Mouse (Mus musculus) embryonic facial prominence, embryonic 14.5 days (tissue): ENCODE measurements around the gene Uqcrh. TPM values are rescaled to one million over a fixed set of nuclear protein-coding genes. Genes with fewer than 3 reads are reported as not detected.
A peak's percentile ranks its signal among the peaks of the same experiment; 100 is the strongest.

Experiments
- ATAC-seq: fragments of 200-750 bp; cut with Nextera tagmentation; 2 replicates; pipeline ENCODE4 v1.8.0; 2017; ENCODE audit warnings: low read depth, moderate number of reproducible peaks, moderate TSS enrichment
- DNase-seq: peaks from one replicate; pipeline ENCODE4 v3.0.0-alpha.2; 2015; ENCODE audit warnings: low spot score
- H3K27ac ChIP-seq: fragments of 300-500 bp; sonication (generic); replicated peaks from 2 replicates; pipeline ENCODE4 v1.5.1; 2014; ENCODE audit warnings: low read depth, mild to moderate bottlenecking, low read length, moderate library complexity
- H3K27me3 ChIP-seq: fragments of 300-500 bp; sonication (generic); replicated peaks from 2 replicates; pipeline ENCODE4 v1.6.1; 2014; ENCODE audit warnings: low read length; ENCODE audit not compliant: control insufficient read depth, insufficient read depth
- H3K36me3 ChIP-seq: fragments of 300-500 bp; sonication (generic); 2 replicates; pipeline ENCODE4 v1.6.1; 2014; ENCODE audit warnings: low read length, mixed read lengths; ENCODE audit not compliant: control insufficient read depth, insufficient read depth
- H3K4me1 ChIP-seq: fragments of 300-500 bp; sonication (generic); 2 replicates; pipeline ENCODE4 v1.6.1; 2014; ENCODE audit warnings: antibody characterized with exemption, low read length; ENCODE audit not compliant: control insufficient read depth, insufficient read depth
- H3K4me2 ChIP-seq: fragments of 300-500 bp; sonication (generic); 2 replicates; pipeline ENCODE4 v1.6.1; 2014; ENCODE audit warnings: low read depth, mild to moderate bottlenecking, low read length, moderate library complexity, mixed read lengths
- H3K4me3 ChIP-seq: fragments of 300-500 bp; sonication (generic); 2 replicates; pipeline ENCODE4 v1.5.1; 2014; ENCODE audit warnings: low read depth, mild to moderate bottlenecking, low read length
- H3K9ac ChIP-seq: fragments of 300-500 bp; sonication (generic); 2 replicates; pipeline ENCODE4 v1.6.1; 2014; ENCODE audit warnings: low read depth, mild to moderate bottlenecking, low read length, moderate library complexity, mixed read lengths
- H3K9me3 ChIP-seq: fragments of 300-500 bp; sonication (generic); 2 replicates; pipeline ENCODE4 v1.6.1; 2016; ENCODE audit warnings: low read length; ENCODE audit not compliant: control insufficient read depth
- WGBS: fragments of 180-500 bp; shearing (Covaris S2); extraction: QIAGEN DNeasy Blood & Tissue Kit; methylation state at CpG from one replicate; pipeline ENCODE4 v1.1.7; 2014; 5-methylcytosine and 5-hydroxymethylcytosine counted together
- polyA plus RNA-seq: library from polyadenylated mRNA; unstranded; fragments of >200 nt; fragmentation: Nextera tagmentation; extraction: Ambion mirVana; gene quantifications from 2 replicates; pipeline ENCODE4 v1.2.1, GENCODE M21; 2014

The Uqcrh gene
- 511 and 572 TPM in 2 replicates for polyA plus RNA-seq

DNA sequence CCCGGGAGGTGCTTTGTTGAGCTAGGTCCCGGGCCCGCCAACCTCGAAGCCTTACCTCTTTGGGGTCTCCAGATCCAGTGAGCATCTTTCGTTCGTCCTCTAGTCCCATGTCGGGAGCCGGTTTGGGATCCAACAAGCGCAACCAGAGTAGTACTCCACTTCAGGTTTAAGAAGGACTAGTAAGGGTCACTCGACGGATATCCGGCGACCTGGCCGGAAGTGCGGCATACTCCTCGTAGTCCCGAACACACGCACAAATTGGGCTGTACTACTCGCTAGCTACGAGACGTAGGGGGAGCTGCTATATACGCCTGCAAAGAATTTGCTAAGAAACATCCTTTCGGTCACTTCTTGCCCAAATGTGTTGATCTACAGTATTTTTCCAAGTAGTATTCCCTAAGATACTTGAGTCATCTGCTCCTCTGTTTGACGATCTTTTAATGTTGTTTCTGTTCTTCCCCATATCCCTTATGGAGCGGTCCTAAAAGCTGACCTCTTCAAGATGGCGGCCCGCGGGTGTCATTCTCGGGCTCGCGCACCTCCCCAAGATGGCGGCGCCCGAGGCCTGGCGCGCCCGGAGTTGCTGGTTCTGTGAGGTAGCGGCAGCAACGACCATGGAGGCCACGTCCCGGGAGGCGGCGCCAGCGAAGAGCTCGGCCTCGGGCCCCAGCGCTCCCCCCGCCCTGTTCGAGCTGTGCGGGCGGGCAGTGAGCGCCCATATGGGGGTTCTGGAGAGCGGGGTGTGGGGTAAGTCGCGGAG lies at the start of gene Uqcrh, which contains the start of gene Lrrc41:
TSS of gene Uqcrh (minus strand) at position 211 of the 760 bp plus-strand sequence.
TSS of gene Lrrc41 (plus strand) at position 409 of the 760 bp plus-strand sequence.
- H3K9me3 ChIP-seq = no peaks in the 10 kb centered on the region
- WGBS = under 1% methylated on average over 50 of the region's 55 CpGs
- peak; percentile 95 for ATAC-seq

DNA sequence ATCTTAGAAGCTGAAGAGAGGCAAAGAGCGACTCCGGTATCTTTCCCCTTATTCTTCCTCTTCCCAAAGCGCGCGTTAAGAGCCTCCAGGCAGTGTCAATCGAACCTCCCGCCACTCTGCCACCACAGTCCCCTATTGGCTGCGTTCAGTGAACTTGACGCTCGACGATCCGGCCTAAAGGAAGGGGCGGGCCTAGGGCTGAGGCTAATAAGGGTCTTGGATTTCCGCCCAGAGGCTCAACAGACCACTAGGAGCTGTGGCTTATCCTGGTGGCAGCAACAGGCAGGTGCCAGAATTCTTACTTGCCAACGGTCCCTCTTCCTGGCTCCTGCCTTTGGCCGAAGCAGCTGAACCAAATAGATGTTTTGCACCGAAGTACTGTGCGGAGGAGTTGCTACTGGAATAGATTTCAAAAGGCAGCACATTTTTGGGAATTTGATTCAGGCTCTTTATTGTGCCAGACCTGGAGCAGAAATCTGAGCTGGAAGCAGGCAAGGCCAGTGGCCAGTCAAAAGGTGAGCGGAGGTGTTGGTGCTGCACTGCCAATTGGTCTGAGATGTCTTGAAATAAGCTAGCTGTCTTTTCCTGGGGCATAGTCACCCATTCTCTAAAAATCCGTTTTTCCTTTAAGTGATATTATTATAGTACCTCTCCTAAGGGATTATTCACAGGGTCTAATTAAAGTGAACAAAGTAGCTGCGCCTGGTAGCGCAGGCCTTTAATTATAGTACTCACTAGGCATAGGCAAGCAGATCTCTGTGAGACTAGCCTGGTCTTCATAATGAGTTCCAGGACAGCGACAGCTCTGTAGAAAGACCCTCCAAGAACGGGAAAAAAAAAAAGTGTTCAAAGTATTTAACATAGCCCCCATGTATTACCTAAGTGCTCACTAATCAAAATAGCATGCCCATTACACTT lies 49.0 kb upstream of the Uqcrh start, which contains the start of the genes Rad54l and Pomgnt1:
TSS of gene Rad54l (minus strand) at position 89 of the 918 bp plus-strand sequence.
TSS of gene Pomgnt1 (plus strand) at position 239 of the 918 bp plus-strand sequence.
- Histone ChIP-seq H3K27me3 (no peaks in the 10 kb centered on the region), H3K4me3 (peak within 1 kb of the TSS; percentile 63), H3K36me3 (no peaks in the 10 kb centered on the region), H3K4me2 (peak within 1 kb of the TSS; percentile 80), H3K4me1 (peaks cover 6% of the 10 kb centered on the region), H3K9me3 (no peaks in the 10 kb centered on the region), H3K9ac (peak within 1 kb of the TSS; percentile 76), H3K27ac (peak within 1 kb of the TSS; percentile 8; the same call in 1 of the 2 replicates)
- ATAC-seq = peak; percentile 98
- 5% methylated on average over 24 of the region's 24 CpGs for WGBS
- DNase-seq = peak; percentile 98

More for the DNA sequence above, at the start of gene Uqcrh, which contains the start of gene Lrrc41:
- peaks cover 25% of the 10 kb centered on the region for H3K4me1 ChIP-seq
- peak within 1 kb of the TSS; percentile 78 for H3K4me2 ChIP-seq
- peak within 1 kb of the TSS; percentile 98 for H3K27ac ChIP-seq
- H3K9ac ChIP-seq = peak within 1 kb of the TSS; percentile 99
- H3K36me3 ChIP-seq = peaks cover 14% of the 10 kb centered on the region
- H3K27me3 ChIP-seq = no peaks in the 10 kb centered on the region
- peak within 1 kb of the TSS; percentile 98 for H3K4me3 ChIP-seq
- DNase-seq = peak; percentile 98

DNA sequence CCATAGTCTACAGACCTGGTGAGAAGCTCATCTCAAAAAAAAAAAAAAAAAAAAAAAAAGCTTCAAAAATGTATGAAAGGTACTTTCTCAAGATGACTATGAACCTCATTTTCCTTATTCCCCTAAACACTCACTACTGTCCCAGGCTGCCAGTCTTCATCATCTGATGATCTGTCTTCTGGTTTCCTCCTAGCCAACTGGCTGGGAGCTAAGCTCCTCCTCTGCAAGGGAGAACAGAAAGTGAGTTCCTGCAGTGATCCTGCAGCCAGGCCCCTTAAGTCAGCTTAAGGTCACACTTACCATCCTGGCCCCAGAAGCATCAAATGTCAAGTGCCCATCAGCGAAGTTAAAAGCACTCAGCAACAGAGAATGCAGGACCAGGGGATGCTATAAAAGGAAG lies 47.9 kb upstream of the Uqcrh start:
- Histone ChIP-seq H3K9ac (peak overlapping the region; percentile 76), H3K9me3 (no peaks in the 10 kb centered on the region), H3K4me1 (peaks cover 6% of the 10 kb centered on the region), H3K4me3 (peak overlapping the region; percentile 63), H3K36me3 (no peaks in the 10 kb centered on the region), H3K27me3 (no peaks in the 10 kb centered on the region), H3K27ac (no peak overlapping the region), H3K4me2 (peak overlapping the region; percentile 80)
- ATAC-seq (no peak), DNase-seq (no peak)
- 0% methylated on average over 1 of the region's 1 CpGs for WGBS

DNA sequence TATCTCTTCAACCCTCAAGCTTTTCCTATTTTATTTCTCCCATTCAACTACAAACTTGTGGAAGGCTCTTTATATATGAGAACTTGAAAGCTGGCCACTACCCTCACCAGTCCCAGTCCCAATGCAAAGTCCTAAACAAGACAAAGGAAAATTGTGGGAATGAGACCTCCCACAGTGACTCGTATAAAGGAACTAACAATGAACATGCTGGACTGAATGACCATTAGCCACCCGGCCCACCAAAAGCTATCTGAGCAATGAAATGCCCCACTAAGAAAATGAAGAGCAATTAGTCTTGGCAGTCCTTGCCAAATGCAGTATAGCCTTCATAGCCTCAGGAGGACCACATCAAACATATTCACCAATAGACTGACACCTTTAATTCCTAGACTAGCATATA lies 36.6 kb upstream of the Uqcrh start:
- Histone ChIP-seq H3K4me1 (no peaks in the 10 kb centered on the region), H3K4me3 (no peak overlapping the region), H3K27me3 (no peaks in the 10 kb centered on the region), H3K4me2 (no peak overlapping the region), H3K27ac (no peak overlapping the region), H3K9ac (no peak overlapping the region), H3K36me3 (peaks cover 14% of the 10 kb centered on the region; the same call in 1 of the 2 replicates), H3K9me3 (no peaks in the 10 kb centered on the region)
- 78% methylated on average over 2 of the region's 2 CpGs for WGBS
- DNase-seq = no peak
- no peak for ATAC-seq

DNA sequence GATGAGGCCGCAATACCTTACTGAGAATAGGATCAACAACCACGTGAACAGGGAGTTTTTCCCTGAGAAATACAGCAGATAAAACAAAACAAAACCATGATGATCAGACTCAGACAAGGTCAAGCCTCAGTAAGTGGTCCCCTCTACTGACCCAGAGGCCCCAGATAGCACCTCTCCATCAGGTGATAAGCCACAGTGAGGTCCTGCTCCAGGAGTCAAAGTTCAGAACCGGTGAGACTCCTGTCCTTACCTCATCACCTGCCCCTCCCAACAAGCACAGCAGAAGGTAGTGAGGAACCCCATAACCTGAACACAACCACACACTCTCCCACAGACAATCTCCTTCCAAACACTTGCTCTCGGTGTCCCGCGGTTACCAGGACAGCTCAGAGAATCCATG lies 35.8 kb upstream of the Uqcrh start:
- Histone ChIP-seq H3K9me3 (no peaks in the 10 kb centered on the region), H3K27ac (no peak overlapping the region), H3K27me3 (no peaks in the 10 kb centered on the region), H3K4me2 (no peak overlapping the region), H3K4me3 (no peak overlapping the region), H3K36me3 (peaks cover 15% of the 10 kb centered on the region; the same call in 1 of the 2 replicates), H3K4me1 (no peaks in the 10 kb centered on the region), H3K9ac (no peak overlapping the region)
- 92% methylated on average over 6 of the region's 6 CpGs for WGBS
- ATAC-seq (no peak), DNase-seq (no peak)

DNA sequence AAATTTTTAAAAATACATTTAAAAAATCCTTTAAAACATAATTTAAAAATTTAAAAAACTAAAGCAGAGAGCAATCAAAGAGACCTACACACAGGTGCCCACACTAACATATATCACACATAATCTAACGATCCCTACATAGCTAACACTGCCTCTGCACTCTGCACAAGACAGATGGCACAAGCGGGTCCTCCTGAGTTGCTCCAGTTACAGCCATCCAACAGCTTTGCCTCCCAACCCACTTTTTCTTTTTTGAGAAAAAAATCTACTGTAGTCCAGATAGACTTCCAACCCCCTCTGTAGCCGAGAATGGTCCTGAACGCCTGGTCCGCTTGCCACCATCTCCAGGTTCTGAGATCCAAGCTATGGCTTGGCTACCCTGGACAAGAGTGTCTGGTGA lies 30.4 kb upstream of the Uqcrh start:
- H3K4me3 ChIP-seq = no peak overlapping the region
- no peaks in the 10 kb centered on the region for H3K4me1 ChIP-seq
- no peaks in the 10 kb centered on the region for H3K9me3 ChIP-seq
- H3K9ac ChIP-seq = no peak overlapping the region
- DNase-seq (no peak), ATAC-seq (no peak)
- peaks cover 35% of the 10 kb centered on the region for H3K36me3 ChIP-seq
- H3K27me3 ChIP-seq = no peaks in the 10 kb centered on the region
- no peak overlapping the region for H3K27ac ChIP-seq
- WGBS = 96% methylated on average over 5 of the region's 5 CpGs
- no peak overlapping the region for H3K4me2 ChIP-seq

DNA sequence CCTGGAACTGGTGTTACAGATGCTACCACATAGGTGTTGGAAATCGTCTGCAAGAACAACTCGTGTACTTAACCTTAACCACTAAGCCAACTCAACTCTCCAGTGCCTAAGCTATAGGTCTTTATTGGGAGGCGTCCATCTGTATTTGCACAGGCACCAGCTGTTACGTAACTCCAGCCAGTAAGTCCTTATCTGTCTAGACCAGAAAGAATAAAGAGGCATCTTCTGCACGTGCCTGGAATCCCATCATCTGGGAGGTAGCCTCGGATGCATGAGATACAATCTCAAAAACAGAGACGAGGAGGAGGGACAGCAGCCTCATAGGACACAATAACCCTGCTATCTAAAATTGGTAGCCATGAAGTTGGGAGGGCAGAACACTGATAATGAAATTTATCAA lies 26.1 kb upstream of the Uqcrh start:
- H3K9ac ChIP-seq = no peak overlapping the region
- H3K9me3 ChIP-seq = no peaks in the 10 kb centered on the region
- no peak overlapping the region for H3K4me2 ChIP-seq
- DNase-seq (no peak), ATAC-seq (no peak)
- no peaks in the 10 kb centered on the region for H3K27me3 ChIP-seq
- 88% methylated on average over 7 of the region's 7 CpGs for WGBS
- H3K27ac ChIP-seq = no peak overlapping the region
- H3K36me3 ChIP-seq = peaks cover 65% of the 10 kb centered on the region
- no peak overlapping the region for H3K4me3 ChIP-seq
- no peaks in the 10 kb centered on the region for H3K4me1 ChIP-seq

DNA sequence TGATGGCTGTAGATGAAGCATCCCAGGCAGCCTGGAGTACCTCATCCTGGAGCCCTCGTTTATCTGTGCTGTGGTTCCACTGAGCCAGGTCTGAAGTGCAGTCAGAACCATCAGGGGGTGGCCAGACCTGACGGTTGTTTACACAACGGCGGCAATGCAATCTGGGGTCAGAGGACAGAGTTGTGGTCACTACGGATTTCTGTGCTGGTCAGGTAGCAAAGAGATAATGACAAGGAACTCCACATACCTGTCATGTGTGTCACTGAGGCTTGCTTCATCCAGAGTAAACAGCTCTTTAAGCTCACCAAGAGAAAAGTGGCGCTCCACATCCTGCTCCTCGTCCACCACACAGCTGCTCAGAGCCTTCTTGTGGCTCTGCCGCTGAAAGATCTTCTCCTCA lies 22.3 kb upstream of the Uqcrh start:
- H3K9ac ChIP-seq = no peak overlapping the region
- no peaks in the 10 kb centered on the region for H3K4me1 ChIP-seq
- no peaks in the 10 kb centered on the region for H3K27me3 ChIP-seq
- H3K27ac ChIP-seq = no peak overlapping the region
- DNase-seq = no peak
- 88% methylated on average over 8 of the region's 8 CpGs for WGBS
- no peak overlapping the region for H3K4me3 ChIP-seq
- H3K4me2 ChIP-seq = no peak overlapping the region
- peaks cover 87% of the 10 kb centered on the region for H3K36me3 ChIP-seq
- no peaks in the 10 kb centered on the region for H3K9me3 ChIP-seq
- no peak for ATAC-seq
